Mouse (Mus musculus) midbrain, embryonic 12.5 days (tissue): Measurements from ENCODE around the gene Tars2. TPM values are rescaled to one million over a fixed set of nuclear protein-coding genes. Genes with fewer than 3 reads are reported as not detected.

Source experiments
- ATAC-seq: fragments of 200-750 bp; cut with Nextera tagmentation; 2 replicates; pipeline ENCODE4 v1.8.0; 2017; ENCODE audit warnings: low read depth, moderate TSS enrichment, moderate library complexity; ENCODE audit not compliant: low FRiP score
- H3K27ac ChIP-seq: fragments of 300-500 bp; sonication (generic); replicated peaks from 2 replicates; pipeline ENCODE4 v1.5.1; 2016; ENCODE audit warnings: mild to moderate bottlenecking
- H3K27me3 ChIP-seq: fragments of 300-500 bp; sonication (generic); 2 replicates; pipeline ENCODE4 v1.6.1; 2016; ENCODE audit warnings: mild to moderate bottlenecking
- H3K36me3 ChIP-seq: fragments of 300-500 bp; sonication (generic); 2 replicates; pipeline ENCODE4 v1.6.1; 2016
- H3K4me1 ChIP-seq: fragments of 300-500 bp; sonication (generic); 2 replicates; pipeline ENCODE4 v1.6.1; 2016
- H3K4me2 ChIP-seq: fragments of 300-500 bp; sonication (generic); replicated peaks from 2 replicates; pipeline ENCODE4 v1.6.1; 2016; ENCODE audit warnings: mild to moderate bottlenecking, moderate library complexity
- H3K4me3 ChIP-seq: fragments of 300-500 bp; sonication (generic); 2 replicates; pipeline ENCODE4 v1.5.1; 2016; ENCODE audit warnings: mild to moderate bottlenecking
- H3K9ac ChIP-seq: fragments of 300-500 bp; sonication (generic); replicated peaks from 2 replicates; pipeline ENCODE4 v1.6.1; 2016; ENCODE audit warnings: mild to moderate bottlenecking, moderate library complexity
- H3K9me3 ChIP-seq: fragments of 300-500 bp; sonication (generic); 2 replicates; pipeline ENCODE4 v1.6.1; 2016; ENCODE audit warnings: mild to moderate bottlenecking
- WGBS: fragments of 180-500 bp; shearing (Covaris S2); methylation state at CpG from one replicate; pipeline ENCODE4 v1.1.7; 2016; 5-methylcytosine and 5-hydroxymethylcytosine counted together
- polyA plus RNA-seq: library from polyadenylated mRNA; unstranded; fragments of >200 nt; fragmentation: Nextera tagmentation; extraction: Ambion mirVana; gene quantifications from 2 replicates; pipeline ENCODE4 v1.2.1, GENCODE M21; 2016

The Tars2 gene
- polyA plus RNA-seq, 1 experiment from 2014 or later = 52.3 TPM

- Histone ChIP-seq H3K9me3 (no peaks in the 10 kb centered on the region), H3K4me1 (no peaks in the 10 kb centered on the region), H3K4me2 (no peak overlapping the region), H3K27me3 (no peaks in the 10 kb centered on the region), H3K27ac (no peak overlapping the region), H3K4me3 (no peak overlapping the region), H3K36me3 (peaks cover 33% of the 10 kb centered on the region), H3K9ac (no peak overlapping the region)
- ATAC-seq = no peak
- 96% methylated on average over 9 of the region's 9 CpGs for WGBS
Observed at GRCm38 (mm10) chr3:95732297-95732696, 27.7 kb downstream of the Tars2 start.

- Histone ChIP-seq H3K4me3 (no peak overlapping the region), H3K9me3 (no peaks in the 10 kb centered on the region), H3K27me3 (no peaks in the 10 kb centered on the region), H3K36me3 (peaks cover 32% of the 10 kb centered on the region), H3K9ac (no peak overlapping the region), H3K27ac (no peak overlapping the region), H3K4me2 (no peak overlapping the region), H3K4me1 (no peaks in the 10 kb centered on the region)
- no peak for ATAC-seq
- 91% methylated on average over 4 of the region's 4 CpGs for WGBS
Observed at GRCm38 (mm10) chr3:95731802-95732201, 28.2 kb downstream of the Tars2 start.

GRCm38 (mm10) chr3:95730431-95730830, 29.6 kb downstream of the Tars2 start:
- Histone ChIP-seq H3K27me3 (no peaks in the 10 kb centered on the region), H3K4me1 (no peaks in the 10 kb centered on the region), H3K4me2 (no peak overlapping the region), H3K36me3 (peaks cover 20% of the 10 kb centered on the region), H3K27ac (no peak overlapping the region), H3K9me3 (no peaks in the 10 kb centered on the region), H3K4me3 (no peak overlapping the region), H3K9ac (no peak overlapping the region)
- WGBS = 88% methylated on average over 7 of the region's 7 CpGs
- no peak for ATAC-seq

DNA sequence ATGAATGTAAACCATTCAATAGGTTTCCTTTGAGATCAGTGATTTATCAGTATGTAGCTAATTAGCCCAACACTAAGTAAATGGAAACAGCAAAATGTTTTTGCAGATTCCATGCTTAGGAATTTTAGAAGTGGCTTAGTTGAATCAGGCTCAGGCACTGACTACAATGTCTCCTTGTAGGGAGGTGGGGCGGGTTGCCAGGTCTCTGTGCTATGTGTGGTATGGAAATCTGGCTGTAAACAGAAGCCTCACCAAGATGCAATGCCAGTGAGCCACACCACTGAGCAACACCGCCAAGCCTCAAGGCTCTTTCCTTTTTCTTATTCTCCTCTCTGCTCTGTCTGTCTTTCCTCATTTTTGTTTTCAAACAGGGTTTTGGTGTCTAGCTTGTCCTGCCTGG, 31.1 kb downstream of the Tars2 start:
- no peak for ATAC-seq
- Histone ChIP-seq H3K36me3 (peaks cover 4% of the 10 kb centered on the region; the same call in 1 of the 2 replicates), H3K4me3 (no peak overlapping the region), H3K4me2 (no peak overlapping the region), H3K27me3 (no peaks in the 10 kb centered on the region), H3K4me1 (no peaks in the 10 kb centered on the region), H3K9me3 (no peaks in the 10 kb centered on the region), H3K27ac (no peak overlapping the region), H3K9ac (no peak overlapping the region)
- 73% methylated on average over 2 of the region's 2 CpGs for WGBS

- H3K4me3 ChIP-seq = no peak overlapping the region
- no peak for ATAC-seq
- 74% methylated on average over 7 of the region's 7 CpGs for WGBS
- H3K4me1 ChIP-seq = no peaks in the 10 kb centered on the region
- no peaks in the 10 kb centered on the region for H3K27me3 ChIP-seq
- H3K27ac ChIP-seq = no peak overlapping the region
- no peaks in the 10 kb centered on the region for H3K9me3 ChIP-seq
- no peak overlapping the region for H3K9ac ChIP-seq
- no peaks in the 10 kb centered on the region for H3K36me3 ChIP-seq
- no peak overlapping the region for H3K4me2 ChIP-seq
Observed at GRCm38 (mm10) chr3:95726696-95727358, 33.2 kb downstream of the Tars2 start.

GRCm38 (mm10) chr3:95725863-95726262, 34.1 kb downstream of the Tars2 start:
- no peak for ATAC-seq
- no peak overlapping the region for H3K27ac ChIP-seq
- no peak overlapping the region for H3K4me2 ChIP-seq
- H3K9ac ChIP-seq = no peak overlapping the region
- H3K27me3 ChIP-seq = no peaks in the 10 kb centered on the region
- no peaks in the 10 kb centered on the region for H3K36me3 ChIP-seq
- WGBS = 85% methylated on average over 7 of the region's 7 CpGs
- H3K9me3 ChIP-seq = no peaks in the 10 kb centered on the region
- no peak overlapping the region for H3K4me3 ChIP-seq
- no peaks in the 10 kb centered on the region for H3K4me1 ChIP-seq

DNA sequence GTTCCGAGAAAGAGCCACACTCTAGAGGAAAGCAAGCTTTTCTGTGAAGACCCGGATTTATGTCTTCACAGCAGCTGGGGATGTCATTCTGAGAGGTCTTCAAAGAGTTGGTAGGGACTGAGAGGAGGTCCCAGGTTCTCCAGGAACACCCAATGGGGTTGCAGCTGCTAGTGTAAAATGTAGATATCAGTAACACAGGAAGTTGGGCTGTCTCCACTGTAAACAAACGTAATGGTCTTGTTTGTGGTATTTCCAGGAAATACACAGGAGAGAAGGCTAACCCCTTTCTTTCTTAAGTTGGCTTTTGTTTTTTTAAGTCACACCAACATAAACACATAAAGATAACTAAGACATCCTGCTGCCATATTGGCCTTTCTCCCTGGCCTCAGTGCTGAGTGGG, 37.6 kb downstream of the Tars2 start:
- WGBS = 86% methylated on average over 3 of the region's 3 CpGs
- H3K9me3 ChIP-seq = no peaks in the 10 kb centered on the region
- no peak overlapping the region for H3K27ac ChIP-seq
- H3K4me3 ChIP-seq = no peak overlapping the region
- H3K4me2 ChIP-seq = no peak overlapping the region
- no peak overlapping the region for H3K9ac ChIP-seq
- ATAC-seq = no peak
- no peaks in the 10 kb centered on the region for H3K4me1 ChIP-seq
- H3K36me3 ChIP-seq = no peaks in the 10 kb centered on the region
- no peaks in the 10 kb centered on the region for H3K27me3 ChIP-seq

DNA sequence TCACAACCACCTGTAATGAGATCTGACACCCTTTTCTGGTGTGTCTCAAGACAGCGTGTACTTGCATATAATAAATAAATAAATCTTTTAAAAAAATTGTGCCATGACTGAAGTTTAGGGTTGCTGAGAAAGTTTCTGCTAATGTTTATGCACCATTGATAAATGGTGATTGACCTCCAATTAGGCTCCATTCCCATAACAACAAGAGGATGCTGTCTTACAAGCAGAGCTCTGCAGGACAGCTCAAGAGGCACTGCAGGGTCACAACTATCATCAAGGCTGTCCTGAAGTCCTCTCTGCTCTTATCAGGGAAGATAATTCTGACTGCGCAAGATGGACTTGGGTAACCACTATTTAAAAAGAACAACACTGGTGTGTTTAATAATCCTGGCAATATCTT, 41.9 kb downstream of the Tars2 start:
- WGBS = 91% methylated on average over 2 of the region's 2 CpGs
- Histone ChIP-seq H3K9me3 (no peaks in the 10 kb centered on the region), H3K4me3 (no peak overlapping the region), H3K36me3 (no peaks in the 10 kb centered on the region), H3K9ac (no peak overlapping the region), H3K4me2 (no peak overlapping the region), H3K27ac (no peak overlapping the region), H3K4me1 (no peaks in the 10 kb centered on the region), H3K27me3 (no peaks in the 10 kb centered on the region)
- ATAC-seq = no peak

DNA sequence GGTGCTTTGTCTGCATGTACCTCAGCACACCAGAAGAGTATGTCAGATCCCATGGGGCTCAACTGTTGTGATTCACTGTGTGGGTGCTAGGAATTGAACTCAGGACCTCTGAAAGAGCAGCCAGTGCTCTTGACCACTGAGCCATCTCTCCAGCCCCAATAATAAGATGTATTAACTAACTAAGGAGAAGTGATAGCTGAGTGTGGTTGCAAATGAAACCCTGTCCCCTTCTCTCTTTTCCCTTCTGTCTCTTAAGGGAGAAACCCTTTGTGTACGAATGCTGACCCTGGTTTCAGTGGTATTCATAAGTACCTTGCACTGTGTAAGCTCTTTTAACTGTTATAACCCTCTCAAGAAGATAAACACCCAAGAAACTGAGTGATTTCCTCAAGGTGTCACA, 43.9 kb downstream of the Tars2 start:
- ATAC-seq = no peak
- Histone ChIP-seq H3K9me3 (no peaks in the 10 kb centered on the region), H3K36me3 (no peaks in the 10 kb centered on the region), H3K27me3 (no peaks in the 10 kb centered on the region), H3K4me2 (no peak overlapping the region), H3K4me3 (no peak overlapping the region), H3K27ac (no peak overlapping the region), H3K4me1 (no peaks in the 10 kb centered on the region), H3K9ac (no peak overlapping the region)
- 79% methylated on average over 1 of the region's 1 CpGs for WGBS

- H3K27me3 ChIP-seq = no peaks in the 10 kb centered on the region
- H3K4me2 ChIP-seq = no peak overlapping the region
- no peak for ATAC-seq
- H3K36me3 ChIP-seq = no peaks in the 10 kb centered on the region
- no peak overlapping the region for H3K9ac ChIP-seq
- H3K9me3 ChIP-seq = no peaks in the 10 kb centered on the region
- no peaks in the 10 kb centered on the region for H3K4me1 ChIP-seq
- H3K4me3 ChIP-seq = no peak overlapping the region
- H3K27ac ChIP-seq = no peak overlapping the region
Observed at GRCm38 (mm10) chr3:95709967-95710366, 50.0 kb downstream of the Tars2 start.

DNA sequence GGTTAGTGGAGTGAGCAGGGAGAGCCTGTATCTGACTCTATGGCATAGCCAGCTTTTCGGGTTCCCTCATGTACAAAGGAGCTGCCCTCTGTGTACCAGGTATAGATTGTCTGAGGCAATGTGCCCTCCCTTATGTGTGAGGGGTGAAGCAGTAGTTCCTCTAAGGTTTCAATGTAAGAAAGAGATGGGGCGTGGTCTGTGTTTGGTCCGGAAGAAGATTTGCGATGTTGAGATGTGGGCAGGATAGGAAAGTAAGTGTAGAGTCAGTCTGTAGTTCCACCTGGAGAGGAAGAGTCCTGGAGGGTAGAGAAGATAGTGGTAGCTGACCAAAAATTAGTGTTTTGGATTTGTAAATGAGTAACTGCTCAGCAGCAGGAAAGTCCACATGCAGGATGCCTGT, 51.0 kb downstream of the Tars2 start:
- Histone ChIP-seq H3K4me2 (no peak overlapping the region), H3K27me3 (no peaks in the 10 kb centered on the region), H3K4me3 (no peak overlapping the region), H3K27ac (no peak overlapping the region), H3K9ac (no peak overlapping the region), H3K9me3 (no peaks in the 10 kb centered on the region), H3K4me1 (no peaks in the 10 kb centered on the region), H3K36me3 (no peaks in the 10 kb centered on the region)
- 94% methylated on average over 4 of the region's 4 CpGs for WGBS
- no peak for ATAC-seq

DNA sequence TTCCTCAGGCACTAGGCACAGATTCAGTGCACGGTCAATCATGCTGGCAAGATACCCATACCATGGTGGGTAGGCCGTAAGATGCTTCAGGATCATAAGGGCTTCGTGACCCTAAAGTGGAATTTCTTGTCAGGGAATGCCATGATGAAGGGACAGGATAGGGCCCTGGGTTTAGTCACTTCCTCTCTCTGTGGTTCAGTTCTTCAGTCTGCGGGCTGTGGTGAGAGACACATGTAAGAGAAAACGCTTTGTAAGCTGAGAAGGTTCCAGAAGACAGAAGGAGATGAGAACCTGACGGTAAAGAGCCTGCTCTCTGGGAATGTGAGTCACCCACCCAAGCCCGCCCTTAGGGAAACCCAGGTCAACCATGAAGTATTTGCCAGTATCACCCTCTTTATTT, 52.5 kb downstream of the Tars2 start:
- H3K4me2 ChIP-seq = no peak overlapping the region
- ATAC-seq = no peak
- H3K27me3 ChIP-seq = no peaks in the 10 kb centered on the region
- H3K27ac ChIP-seq = no peak overlapping the region
- no peaks in the 10 kb centered on the region for H3K9me3 ChIP-seq
- no peak overlapping the region for H3K9ac ChIP-seq
- H3K4me3 ChIP-seq = no peak overlapping the region
- whole genome bisulfite sequencing = 90% methylated on average over 7 of the region's 7 CpGs
- H3K4me1 ChIP-seq = no peaks in the 10 kb centered on the region
- no peaks in the 10 kb centered on the region for H3K36me3 ChIP-seq

DNA sequence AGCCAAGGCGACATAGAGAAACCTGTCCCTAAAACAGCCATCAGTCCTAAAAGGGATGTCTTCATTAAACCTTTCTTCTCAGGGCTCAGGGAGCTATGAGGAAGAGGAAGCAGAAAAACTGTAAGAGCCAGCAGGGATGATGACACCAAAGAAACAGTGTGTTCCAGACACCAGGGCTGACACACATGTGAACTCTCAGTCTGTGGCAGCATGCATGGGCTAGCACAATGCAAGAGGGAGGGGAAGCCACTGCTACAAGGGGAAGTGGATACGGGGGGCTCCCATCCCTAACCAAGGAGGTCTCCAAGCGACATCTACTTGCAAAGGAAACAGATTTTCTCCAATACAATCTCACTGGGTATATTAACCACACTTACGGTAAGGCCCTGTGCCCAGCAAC, 53.7 kb downstream of the Tars2 start:
- H3K9ac ChIP-seq = no peak overlapping the region
- H3K27me3 ChIP-seq = no peaks in the 10 kb centered on the region
- ATAC-seq = no peak
- no peaks in the 10 kb centered on the region for H3K36me3 ChIP-seq
- no peak overlapping the region for H3K4me2 ChIP-seq
- no peaks in the 10 kb centered on the region for H3K9me3 ChIP-seq
- peaks cover 10% of the 10 kb centered on the region for H3K4me1 ChIP-seq
- H3K4me3 ChIP-seq = no peak overlapping the region
- no peak overlapping the region for H3K27ac ChIP-seq
- WGBS = 88% methylated on average over 4 of the region's 4 CpGs
